Mouse (Mus musculus): ENCODE measurements around the gene 1700069L16Rik.

The 1700069L16Rik gene

DNA sequence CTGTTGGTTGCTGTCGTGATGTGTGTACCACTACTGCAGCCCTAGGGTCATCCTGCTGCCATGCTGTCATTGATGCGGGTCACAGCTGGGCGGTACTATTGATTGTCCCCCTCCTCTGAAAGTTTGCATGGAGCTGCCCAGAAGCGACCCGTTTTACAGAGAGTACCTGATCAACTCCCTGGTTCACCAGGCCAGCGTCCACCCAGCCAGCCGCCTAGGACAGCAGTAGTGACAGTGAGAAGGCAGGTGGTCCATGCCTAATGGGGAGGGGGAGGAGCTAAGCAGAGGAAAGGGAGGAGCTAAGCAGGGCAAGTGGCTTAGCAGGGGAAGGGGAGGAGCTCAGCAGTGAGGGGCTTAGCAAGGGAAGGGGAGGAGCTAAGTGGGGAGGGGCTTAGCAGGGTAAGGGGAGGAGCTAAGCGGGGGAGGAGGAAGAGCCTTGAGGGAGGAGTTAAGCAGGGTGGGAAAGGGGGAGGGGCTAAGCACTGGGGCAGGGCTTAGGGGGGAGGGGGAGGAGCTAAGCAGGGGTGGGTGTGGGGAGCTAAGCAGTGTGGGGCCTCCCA lies 31.3 kb downstream of the 1700069L16Rik start:
- in situ Hi-C loops (cut with MboI, MseI), result no loop called here

DNA sequence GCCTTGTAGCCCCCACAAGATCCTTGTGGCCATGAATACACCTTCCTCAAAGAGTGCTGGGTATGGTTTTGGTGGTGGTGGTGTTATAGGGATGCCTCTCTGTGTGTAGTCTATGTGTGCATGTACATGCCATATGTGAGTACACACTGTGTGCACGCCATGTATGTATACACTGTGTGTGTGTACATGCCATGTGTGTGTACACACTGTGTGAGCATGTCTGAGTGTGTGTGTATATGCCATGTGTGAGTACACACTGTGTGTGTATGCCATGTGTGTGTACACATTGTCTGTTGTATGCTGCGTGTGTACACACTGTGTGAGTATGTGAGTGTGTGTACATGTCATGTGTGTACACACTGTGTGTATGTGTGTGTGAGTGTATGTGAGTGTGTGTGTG lies 33.7 kb downstream of the 1700069L16Rik start:
- in situ Hi-C loops (cut with MboI, MseI), result no loop called here

DNA sequence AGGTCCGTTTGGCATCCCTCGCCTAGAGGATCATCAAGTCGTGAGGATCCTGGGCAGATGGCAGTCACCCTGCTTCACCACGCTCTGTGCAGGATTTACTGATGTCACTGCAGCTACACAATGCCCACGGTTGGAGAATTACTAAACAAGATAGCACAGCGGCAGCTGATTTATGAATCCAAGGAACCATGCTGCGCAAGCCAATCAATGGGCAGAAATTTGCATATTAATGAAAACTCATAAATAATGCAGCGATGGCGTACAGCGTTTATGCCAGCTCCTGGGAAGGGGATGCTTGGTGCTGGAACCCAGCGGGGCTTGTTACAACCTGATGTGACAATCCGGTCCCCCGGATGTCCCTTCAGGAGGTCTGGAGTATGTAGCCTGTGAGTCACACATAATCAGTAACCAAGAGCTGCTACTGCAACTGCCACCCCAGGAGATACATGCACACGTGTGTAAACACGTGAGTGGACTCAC lies 34.5 kb downstream of the 1700069L16Rik start:
- in situ Hi-C loops (cut with MboI, MseI), result no loop called here

DNA sequence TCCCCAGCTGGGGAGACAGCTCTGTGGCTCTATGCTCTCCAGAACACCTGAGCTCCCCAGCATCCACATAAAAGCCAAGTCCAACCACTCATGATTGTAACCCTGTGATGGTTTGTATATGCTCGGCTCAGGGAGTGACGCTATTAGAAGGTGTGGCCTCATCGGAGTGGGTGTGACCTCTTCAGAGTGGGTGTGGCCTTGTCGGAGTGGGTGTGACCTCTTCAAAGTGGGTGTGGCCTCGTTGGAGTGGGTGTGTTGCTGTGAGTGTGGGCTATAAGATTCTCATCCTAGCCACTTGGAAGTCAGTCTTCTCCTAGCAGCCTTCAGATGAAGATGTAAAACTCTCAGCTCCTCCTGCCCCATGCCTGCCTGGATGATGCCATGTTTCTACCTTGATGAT lies 37.1 kb downstream of the 1700069L16Rik start:
- in situ Hi-C loops (cut with MboI, MseI), result no loop called here

DNA sequence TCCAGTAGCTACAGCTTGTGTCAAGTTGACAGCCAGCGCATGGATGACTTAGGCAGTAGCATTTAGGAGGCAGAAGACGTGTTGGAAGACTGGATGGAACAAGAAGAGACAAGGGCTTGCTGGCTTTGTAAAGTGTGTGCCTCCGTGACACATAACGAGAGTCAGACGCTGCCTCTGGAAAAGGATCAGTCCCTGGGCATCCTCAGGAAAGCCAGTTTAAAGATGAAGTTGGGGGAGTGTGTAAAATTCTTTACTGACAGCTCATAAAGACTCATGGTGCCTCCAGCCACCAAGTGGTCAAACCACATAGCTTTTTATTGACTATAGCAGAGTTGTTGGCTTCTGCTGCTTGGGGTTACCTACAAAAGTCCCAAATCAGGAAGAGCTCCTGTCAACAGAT lies 39.1 kb downstream of the 1700069L16Rik start:
- in situ Hi-C loops (cut with MboI, MseI), result no loop called here

DNA sequence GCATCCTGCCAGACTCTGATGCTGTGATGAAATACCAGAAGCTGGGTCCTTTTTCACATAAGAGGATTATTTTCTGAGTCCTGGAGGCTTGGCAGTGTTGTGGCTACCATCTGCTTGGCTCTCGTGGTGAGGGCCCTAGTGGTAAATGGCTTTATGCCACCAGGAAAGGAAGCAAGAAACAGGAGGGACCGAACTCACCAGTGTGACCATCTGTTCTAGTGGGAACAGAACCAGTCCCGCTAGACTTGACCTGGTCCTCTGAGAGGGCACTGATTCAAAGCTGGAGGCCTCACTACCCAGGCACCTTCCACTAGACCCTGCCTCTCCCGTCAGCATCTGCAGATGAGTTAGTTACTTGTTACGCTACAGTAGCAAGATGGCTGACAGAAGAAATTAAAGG lies 41.3 kb downstream of the 1700069L16Rik start:
- in situ Hi-C loops (cut with MboI, MseI), result no loop called here

DNA sequence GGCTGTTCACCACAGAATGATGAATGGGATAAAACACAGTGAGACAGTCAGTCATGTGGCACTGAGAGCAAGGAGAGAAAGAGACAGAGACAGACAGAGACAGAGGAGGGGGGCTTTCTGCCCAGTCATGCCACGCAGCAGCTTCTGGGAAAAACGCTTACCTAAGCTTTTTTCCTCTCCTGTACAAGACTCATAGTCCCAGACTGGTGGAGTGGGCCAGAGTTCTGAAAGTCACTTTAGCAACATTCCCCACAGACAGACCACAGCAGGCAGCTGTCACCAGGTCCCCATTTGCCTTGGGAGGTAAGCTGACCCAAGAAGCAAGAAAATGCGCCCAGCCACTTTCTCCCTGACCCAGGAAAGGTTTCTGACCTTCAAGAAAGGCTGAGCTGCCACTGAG lies 42.1 kb downstream of the 1700069L16Rik start:
- in situ Hi-C loops (cut with MboI, MseI), result no loop called here

DNA sequence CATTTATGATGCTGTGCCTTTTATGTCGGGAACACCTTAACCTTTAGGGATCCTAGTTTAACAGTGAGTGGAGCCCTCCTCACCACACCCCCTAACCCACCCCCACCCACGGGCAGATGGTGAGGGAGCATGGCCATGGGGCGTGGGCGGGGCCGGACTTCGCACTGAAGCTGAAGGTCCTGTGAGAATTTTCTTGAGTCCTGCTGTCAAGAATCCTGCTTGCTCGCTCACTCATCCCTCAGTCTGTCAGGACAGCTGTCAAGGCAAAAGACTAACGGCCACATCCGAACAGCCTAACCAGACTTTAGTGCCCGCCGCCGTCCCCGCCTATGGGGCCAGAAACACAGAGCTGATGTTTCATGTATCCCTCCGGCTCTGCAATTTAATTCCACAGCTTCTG lies 43.4 kb downstream of the 1700069L16Rik start:
- in situ Hi-C loops (cut with MboI, MseI), result no loop called here

DNA sequence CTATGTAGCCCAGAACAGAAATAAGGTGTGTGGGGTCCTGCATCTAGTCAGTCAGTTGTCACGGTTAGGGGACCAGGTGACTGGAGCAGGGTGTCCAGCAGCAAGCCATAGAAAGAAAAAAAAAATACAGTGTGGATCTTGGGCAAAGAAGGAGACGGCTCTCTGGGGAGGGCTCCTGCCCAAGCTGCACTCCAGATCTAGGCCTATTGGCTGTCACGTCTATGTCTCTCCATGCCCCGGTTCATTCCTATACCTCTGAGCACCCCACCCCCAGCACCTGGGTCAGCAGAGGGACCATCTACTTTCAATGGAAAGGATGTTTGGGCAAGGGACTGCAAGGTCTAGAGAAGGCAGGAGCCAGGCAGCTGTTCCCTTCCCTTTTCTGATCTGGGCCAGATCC lies 45.1 kb downstream of the 1700069L16Rik start:
- in situ Hi-C loops (cut with MboI, MseI), result no loop called here

DNA sequence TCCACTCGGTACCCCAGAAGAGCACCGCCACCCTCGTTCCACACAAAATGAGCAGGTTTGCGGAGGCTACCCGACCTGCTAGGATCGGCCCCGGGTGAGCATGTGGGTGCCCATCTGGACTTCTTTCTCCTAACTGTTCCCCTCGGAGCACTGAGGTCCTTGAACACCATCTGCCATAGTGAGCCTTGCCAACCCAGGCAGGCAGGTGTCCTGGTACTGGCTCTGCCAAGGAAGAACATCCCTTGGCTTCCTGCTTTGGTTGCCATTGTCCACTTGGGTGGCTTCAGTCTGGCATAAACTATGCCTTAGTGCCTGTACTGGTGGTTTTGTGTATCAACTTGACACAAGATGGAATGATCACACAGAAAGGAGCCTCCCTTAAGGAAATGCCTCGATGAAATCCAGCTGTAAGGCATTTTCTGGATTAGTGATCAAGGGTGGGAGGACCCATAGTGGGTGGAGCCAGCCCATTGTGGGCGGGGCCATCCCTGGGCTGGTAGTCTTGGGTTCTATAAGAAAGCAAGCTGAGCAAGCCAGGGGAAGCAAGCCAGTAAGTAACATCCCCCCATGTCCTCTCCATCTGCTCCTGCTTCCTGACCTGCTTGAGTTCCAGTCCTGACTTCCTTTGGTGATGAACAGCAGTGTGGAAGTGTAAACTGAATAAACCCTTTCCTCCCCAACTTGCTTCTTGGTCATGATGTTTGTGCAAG lies 45.7 kb downstream of the 1700069L16Rik start:
- in situ Hi-C loops (cut with MboI, MseI), result no loop called here

DNA sequence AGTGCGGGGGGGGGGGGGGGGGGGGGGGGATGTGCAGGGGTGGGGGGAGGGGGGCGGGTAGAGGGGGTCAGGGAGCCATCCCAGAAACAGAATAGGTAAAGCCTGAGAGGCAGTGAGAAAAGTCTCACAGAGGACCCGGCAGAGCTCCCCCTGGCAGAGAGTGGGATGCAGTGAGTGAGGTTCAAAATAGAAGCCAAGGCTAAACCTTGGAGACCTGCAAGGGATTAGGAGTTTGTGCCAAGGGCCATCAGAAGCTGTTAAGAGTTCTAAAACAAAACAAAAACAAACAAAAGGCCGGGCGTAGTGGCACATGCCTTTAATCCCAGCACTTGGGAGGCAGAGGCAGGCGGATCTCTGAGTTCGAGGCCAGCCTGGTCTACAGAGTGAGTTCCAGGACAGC lies 47.0 kb downstream of the 1700069L16Rik start:
- in situ Hi-C loops (cut with MboI, MseI), result no loop called here

DNA sequence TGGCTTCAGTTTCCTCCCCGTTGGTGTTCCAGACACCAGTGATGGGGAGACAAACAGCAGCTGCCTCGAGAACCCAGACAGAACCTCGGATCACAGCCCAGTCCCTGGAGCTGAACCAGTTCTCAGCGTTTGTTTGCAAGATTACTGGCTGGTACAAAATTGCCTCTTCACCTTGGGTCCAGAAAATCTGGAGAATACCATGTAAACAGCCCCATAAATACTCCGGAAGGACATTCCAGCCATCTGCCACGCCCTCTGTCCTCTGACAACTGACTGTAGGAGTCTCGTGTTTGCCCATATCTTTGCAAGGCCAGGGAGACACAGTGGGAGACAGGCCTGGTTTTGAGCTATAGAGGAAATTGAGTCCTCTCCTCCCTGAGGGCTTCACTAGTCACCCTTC lies 49.7 kb downstream of the 1700069L16Rik start:
- in situ Hi-C loops (cut with MboI, MseI), result no loop called here

DNA sequence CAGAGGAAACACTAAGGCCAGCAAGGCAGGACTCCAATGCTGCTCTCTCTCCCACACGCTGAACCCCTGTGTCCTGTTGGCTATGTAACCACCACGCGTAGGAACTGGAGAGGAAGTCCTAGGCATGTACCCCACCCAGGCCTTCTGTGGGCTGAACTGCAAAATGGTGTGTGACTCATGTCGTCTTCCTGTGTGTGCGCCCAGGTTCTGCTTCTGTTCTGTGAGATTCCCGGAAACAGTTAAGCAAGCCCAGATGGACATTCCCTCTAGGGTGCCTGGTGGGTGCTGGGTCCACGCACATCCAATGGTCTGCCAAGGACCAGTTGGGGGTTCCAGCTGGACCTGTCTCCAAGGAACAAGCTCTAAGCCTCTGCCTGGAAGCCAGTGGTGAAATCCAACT lies 52.1 kb downstream of the 1700069L16Rik start:
- in situ Hi-C loops (cut with MboI, MseI), result no loop called here

DNA sequence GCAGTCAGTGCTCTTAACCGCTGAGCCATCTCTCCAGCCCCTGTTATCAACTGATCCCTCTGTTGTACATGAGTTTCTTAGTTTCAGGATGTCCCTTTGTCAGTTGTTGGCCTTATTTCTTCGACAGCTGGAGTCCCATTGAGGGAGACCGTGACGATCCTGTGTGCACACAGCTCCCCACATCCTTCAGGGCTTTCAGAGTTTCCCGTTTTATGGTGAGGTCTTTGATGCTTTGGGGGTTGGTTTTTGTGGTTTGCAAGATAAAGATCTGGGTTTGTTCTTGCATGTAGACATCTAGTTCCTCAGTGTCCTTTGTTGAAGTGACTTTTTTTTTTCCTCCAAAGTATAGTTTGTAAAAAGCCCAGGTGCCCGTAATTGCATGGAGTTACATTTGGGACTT lies 54.0 kb downstream of the 1700069L16Rik start:
- in situ Hi-C loops (cut with MboI, MseI), result no loop called here

DNA sequence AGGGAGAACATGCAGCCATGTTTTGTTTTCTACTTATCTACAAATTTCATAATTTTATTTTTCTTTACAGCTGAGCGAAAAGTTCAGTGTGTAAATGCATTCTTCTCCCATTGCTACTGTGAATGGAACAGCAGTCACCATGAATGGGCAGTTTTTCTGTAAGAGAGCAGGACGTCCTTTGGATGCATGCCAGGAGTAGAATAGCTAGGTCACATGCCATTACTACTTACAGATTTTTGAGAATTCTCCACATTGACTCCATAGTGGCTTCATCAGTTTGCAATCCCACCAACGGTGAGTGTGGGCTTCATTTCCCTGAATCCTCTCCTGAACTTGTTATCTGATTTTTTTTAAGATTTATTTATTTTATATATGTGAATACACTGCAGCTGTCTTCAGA lies 54.5 kb downstream of the 1700069L16Rik start:
- in situ Hi-C loops (cut with MboI, MseI), result no loop called here

DNA sequence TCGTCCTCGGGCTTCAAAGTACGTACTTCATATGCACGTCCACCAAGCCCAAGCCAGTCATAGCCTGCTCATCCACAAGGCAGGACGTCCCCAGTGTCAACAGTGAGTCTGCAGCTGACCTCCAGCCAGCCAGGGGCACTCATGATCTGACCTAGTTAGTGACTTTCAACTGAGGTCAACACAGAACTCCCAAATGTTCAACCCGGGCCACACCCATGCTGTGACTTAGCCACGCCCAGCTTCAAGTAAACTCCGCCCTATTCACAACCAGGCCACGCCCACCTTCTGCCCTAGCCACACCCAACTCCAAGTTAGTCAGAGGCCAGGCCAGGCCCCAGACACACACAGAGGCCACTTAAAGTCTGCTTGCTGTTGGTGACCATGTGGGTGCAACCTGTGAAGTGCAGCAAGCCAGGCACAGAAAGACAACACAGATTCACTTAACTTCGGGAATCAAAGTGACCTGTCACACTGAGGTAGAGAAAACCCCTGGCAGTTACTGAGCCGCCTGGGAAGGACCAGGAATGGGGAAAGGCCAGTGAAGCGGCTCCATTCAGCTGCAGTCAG lies 59.9 kb downstream of the 1700069L16Rik start:
- in situ Hi-C loops (cut with MboI, MseI), result no loop called here

DNA sequence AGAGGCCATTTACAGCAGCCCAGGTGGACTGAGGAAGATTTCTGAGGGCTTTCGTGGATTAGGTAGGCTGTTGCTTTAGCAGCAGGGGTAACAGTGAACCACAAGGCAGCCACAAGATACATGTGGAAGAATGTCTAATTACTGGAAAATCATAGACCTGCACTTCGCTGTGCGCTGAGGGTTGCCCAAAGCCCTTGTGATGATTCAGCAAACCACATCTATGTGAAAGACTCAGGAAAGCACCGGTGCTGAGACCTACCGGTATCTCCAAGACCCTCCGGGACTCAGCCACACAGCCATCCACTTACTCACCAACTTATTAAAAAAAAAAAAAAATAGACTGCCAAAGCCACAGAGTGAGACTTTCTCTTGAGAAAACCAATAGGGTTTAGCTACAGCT lies 60.4 kb downstream of the 1700069L16Rik start:
- in situ Hi-C loops (cut with MboI, MseI), result no loop called here

DNA sequence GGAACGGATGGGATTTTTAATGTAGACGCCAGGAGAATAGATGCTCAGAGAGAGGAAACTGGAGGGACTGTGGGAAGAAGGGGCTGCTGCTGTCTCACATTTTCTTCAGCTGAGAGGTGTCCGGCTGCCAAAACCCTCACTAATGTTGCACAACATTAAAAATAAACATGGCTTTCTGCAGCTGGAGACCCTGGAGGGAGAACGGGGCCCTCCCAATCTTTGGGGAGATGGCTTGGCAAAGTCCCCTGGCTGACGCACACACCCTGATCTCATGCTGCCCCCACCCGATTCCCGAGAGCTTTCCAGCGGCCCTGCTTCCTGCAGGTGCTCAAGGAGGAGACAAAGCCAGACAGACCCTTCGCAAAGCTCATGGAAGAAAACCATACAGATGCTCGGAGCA lies 63.7 kb downstream of the 1700069L16Rik start:
- in situ Hi-C loops (cut with MboI, MseI), result no loop called here

DNA sequence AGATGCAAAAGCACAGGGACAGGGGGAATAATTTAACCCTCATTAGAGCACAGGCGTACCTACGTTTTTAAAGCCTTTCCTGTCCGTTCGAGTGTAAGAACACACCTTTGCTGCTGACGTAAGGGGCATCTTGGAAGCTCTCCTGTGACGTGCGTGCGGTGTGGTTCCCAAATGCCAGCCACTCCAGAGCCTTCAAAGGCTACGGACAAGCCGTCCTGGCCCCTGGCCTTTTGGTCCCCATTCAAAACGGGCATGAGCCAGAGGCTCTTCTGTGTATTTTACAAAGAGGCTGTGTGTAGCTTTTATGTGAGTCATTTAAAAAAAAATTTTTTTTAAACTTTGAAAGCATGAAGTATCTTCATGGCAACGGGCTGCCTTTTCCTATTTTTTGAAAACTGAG lies 69.8 kb downstream of the 1700069L16Rik start:
- in situ Hi-C loops (cut with MboI, MseI), result no loop called here

DNA sequence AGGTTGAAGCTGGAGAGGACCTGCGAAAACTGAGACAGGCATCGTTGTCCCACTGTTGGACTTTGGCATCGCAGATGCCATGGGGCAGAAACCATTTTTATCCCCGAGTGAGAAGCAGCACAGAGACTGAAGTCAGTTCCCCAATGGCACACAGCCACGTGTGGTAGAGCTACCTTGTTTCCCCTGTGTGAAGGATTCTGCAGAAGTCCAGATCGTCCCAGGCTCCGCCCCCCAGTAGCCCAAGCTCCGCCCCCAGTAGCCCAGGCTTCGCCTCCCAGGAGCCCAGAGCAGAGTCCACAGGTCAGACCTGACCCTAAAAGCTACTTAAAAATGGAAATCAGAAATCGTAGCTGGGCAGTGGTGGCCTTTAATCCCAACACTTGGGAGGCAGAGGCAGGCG lies 70.4 kb downstream of the 1700069L16Rik start:
- in situ Hi-C loops (cut with MboI, MseI), result no loop called here

DNA sequence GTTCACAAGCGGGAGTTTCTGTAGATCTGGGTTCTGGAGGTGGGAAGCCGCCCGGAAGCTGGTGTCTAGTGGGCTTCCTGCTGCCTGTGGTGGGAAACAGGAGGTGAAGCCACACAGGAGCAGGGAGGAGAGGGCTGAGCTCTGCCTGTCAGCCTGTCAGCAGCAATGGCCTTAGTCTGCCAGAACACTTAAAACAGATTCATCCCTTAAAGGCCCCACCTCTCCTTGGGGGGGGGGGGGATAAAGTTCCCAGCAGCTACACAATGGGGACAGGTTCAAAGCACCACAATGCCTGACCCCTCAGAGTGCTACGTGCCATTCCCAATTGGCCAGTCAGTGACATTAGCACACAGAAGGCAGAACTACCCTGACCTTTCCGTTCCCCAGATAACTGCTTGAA lies 72.4 kb downstream of the 1700069L16Rik start:
- in situ Hi-C loops (cut with MboI, MseI), result no loop called here

DNA sequence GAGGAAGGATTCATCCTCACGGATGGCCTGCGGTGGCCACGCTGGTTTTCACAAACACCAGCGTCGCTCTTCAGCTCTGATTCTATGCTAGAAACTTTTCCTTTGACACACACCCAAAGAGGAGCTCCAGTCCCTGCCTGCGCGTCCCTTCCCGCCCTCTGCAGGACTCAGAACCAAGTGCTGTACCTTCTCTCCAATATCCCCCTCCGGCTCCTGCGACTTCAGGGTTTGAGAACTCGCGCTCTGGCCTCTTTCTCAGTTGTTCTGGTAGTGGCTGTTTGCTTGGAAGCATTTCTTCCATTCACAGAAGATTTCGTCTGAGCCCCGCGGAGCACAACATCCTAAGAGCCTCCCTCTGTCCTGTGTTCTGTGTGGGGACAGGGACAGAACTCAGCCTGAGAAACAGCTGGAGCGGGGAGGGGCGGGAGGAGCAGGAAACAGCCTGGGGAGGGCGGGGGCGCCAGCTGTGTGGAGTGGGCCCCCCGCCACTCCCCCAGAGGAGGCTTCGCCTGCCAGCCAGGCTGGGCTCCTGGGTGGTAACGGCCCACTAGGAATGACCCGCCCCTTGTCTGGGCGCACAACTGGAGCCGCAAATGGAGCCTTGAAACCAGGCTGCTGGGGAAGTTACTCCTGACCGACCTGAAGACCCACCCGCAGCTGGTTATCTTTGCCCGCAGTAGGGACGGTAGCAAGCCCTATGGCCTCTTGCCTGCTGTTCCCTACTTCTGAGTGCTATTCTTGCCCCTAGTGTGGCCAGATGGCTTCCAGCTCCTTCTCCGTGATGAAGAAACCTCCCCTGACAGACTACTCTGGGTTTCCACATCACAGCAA lies 74.3 kb downstream of the 1700069L16Rik start, which contains the start of gene Cmklr1:
Cmklr1 (minus strand) TSS at position 392 of the 831 bp plus-strand sequence.
- in situ Hi-C loops (cut with MboI, MseI), result no loop called here
